8 mouse cellular contexts compared by ENCODE assay signal in genomic region chr5:24908820-24909716, GRCm38 (mm10).
DNase-seq lines count a peak whose midpoint lies in the region; ATAC-seq and TF ChIP-seq lines count a peak whose summit lies in the region.

No protein-coding gene starts in this region.

- TF ChIP-seq CTCF in MEL (IDR thresholded peaks at IDR 0.05 in 2 of 3, conservative IDR thresholded peaks at IDR 0.05 in 1 of 3; ENCODE audit: control insufficient read depth in 1 of 3, insufficient read depth in 1 of 3, low read depth in 2 of 3, low read length in 3 of 3, poor library complexity in 1 of 3, severe bottlenecking in 1 of 3) = peak; percentile 54 to 79 (median 76)
- TF ChIP-seq CTCF in cortical plate, adult 2 months (IDR thresholded peaks at IDR 0.05; ENCODE audit: extremely low read depth, insufficient read depth, low read length) = peak; percentile 33

- peaks cover 5% of the 10 kb centered on the region; the same call in 1 of the 2 replicates for H3K79me2 ChIP-seq in MEL (ENCODE audit: control insufficient read depth, insufficient read depth, low read length, poor library complexity)

- H3K9me3 ChIP-seq in MEL (replicated peaks; ENCODE audit: insufficient read depth, low read length) = no peaks in the 10 kb centered on the region
- 0 out of 2 replicates have a peak, but pooled peaks cover 3% of the 10 kb centered on the region for H3K9me3 ChIP-seq in megakaryocyte, embryonic 14.5 days

- H3K27ac ChIP-seq in MEL (ENCODE audit: control insufficient read depth, low read depth, low read length) = peak overlapping the region; percentile 96
- peak overlapping the region; percentile 20; the same call in 1 of the 2 replicates for H3K27ac ChIP-seq in cortical plate, adult 2 months (ENCODE audit: insufficient read depth, low read length)

- peak overlapping the region; percentile 93 for H3K9ac ChIP-seq in MEL (ENCODE audit: control insufficient read depth, low read depth, low read length, poor library complexity, severe bottlenecking)

- H3K4me3 ChIP-seq in MEL (ENCODE audit: control insufficient read depth in 1 of 2, insufficient read depth in 1 of 2, low read depth in 2 of 2, low read length in 2 of 2) = peak overlapping the region; percentile 70 to 77
- H3K4me3 ChIP-seq in cortical plate, adult 2 months (ENCODE audit: insufficient read depth, low read length) = peak overlapping the region; percentile 75
- H3K4me3 ChIP-seq in megakaryocyte, embryonic 14.5 days (replicated peaks) = peak overlapping the region; percentile 96

- DNase-seq in A20 (ENCODE audit: low read depth, low spot score) (peak; percentile 83), MEL (ENCODE audit: low read depth, low spot score) (peak; percentile 90)
- DNase-seq in kidney, postnatal 10 days = peak; percentile 58
- DNase-seq in spleen, adult 18-20 months = peak; percentile 24 to 37
- DNase-seq in layer of hippocampus, postnatal 25 days (ENCODE audit: extremely low spot score in 1 of 2, low spot score in 1 of 2) = no peak

- peaks cover 0 to 5% of the 10 kb centered on the region in 2 experiments; a peak in 2 of 4 replicates for H3K4me1 ChIP-seq in MEL (ENCODE audit: control insufficient read depth in 1 of 2, insufficient read depth in 2 of 2, low read length in 2 of 2)
- H3K4me1 ChIP-seq in cortical plate, adult 2 months (ENCODE audit: control insufficient read depth, insufficient read depth, low read length) = peaks cover 6% of the 10 kb centered on the region
- H3K4me1 ChIP-seq in megakaryocyte, embryonic 14.5 days = peaks cover 43% of the 10 kb centered on the region

- no peaks in the 10 kb centered on the region for H3K27me3 ChIP-seq in MEL (ENCODE audit: control insufficient read depth in 1 of 2, insufficient read depth in 2 of 2, low read length in 2 of 2)
- H3K27me3 ChIP-seq in megakaryocyte, embryonic 14.5 days (replicated peaks) = peaks cover 45% of the 10 kb centered on the region

- 0 out of 4 replicates have a peak, but pooled peaks of 1 of the 2 experiments have one; percentile 1 for TF ChIP-seq POLR2A in MEL (IDR thresholded peaks at IDR 0.05; ENCODE audit: control insufficient read depth in 1 of 2, insufficient read depth in 1 of 2, low read depth in 1 of 2, low read length in 2 of 2, poor library complexity in 1 of 2)
- no peak for TF ChIP-seq POLR2A in cortical plate, adult 2 months (IDR thresholded peaks at IDR 0.05; ENCODE audit: extremely low read depth, insufficient read depth, low read length)

- ATAC-seq in granulocyte monocyte progenitor cell, adult 5-6 weeks (replicated peaks; ENCODE audit: poor library complexity, severe bottlenecking) = peak; percentile 76

- peaks cover 0 to 5% of the 10 kb centered on the region in 2 experiments; a peak in 2 of 4 replicates for H3K36me3 ChIP-seq in MEL (ENCODE audit: control insufficient read depth in 1 of 2, insufficient read depth in 2 of 2, low read length in 2 of 2)
- no peaks in the 10 kb centered on the region for H3K36me3 ChIP-seq in megakaryocyte, embryonic 14.5 days (replicated peaks; ENCODE audit: low read length)

- peak; percentile 52 for TF ChIP-seq RAD21 in MEL (IDR thresholded peaks at IDR 0.05; ENCODE audit: low read depth, low read length)

- peak; percentile 23 to 27; a peak in 2 of 4 replicates for TF ChIP-seq EP300 in MEL (IDR thresholded peaks at IDR 0.05; ENCODE audit: low read depth in 1 of 2, low read length in 2 of 2)

TF ChIP-seq in MEL, 35 proteins besides CTCF, POLR2A, EP300 and RAD21:
- TF ChIP-seq ETS1 (IDR thresholded peaks at IDR 0.05; ENCODE audit: low read depth, low read length) (no peak), E2F4 (IDR thresholded peaks at IDR 0.05; ENCODE audit: borderline replicate concordance, low read depth, low read length) (no peak), ELF1 (IDR thresholded peaks at IDR 0.05; ENCODE audit: low read depth, low read length) (peak; percentile 71), GATA1 (IDR thresholded peaks at IDR 0.05; ENCODE audit: low read depth, low read length) (no peak), USF1 (IDR thresholded peaks at IDR 0.05; ENCODE audit: low read depth, low read length) (no peak), MXI1 (IDR thresholded peaks at IDR 0.05; ENCODE audit: low read depth, low read length) (peak; percentile 60; the same call in 1 of the 2 replicates), MEF2A (IDR thresholded peaks at IDR 0.05; ENCODE audit: extremely low read depth, insufficient replicate concordance, low read depth, low read length, poor library complexity, severe bottlenecking) (no peak), MYB (IDR thresholded peaks at IDR 0.05; ENCODE audit: low read depth, low read length) (0 out of 2 replicates have a peak, but pooled peaks have one; percentile 19), JUND (IDR thresholded peaks at IDR 0.05; ENCODE audit: low read depth, low read length) (no peak), UBTF (IDR thresholded peaks at IDR 0.05; ENCODE audit: borderline replicate concordance, insufficient read depth, low read depth, low read length) (0 out of 2 replicates have a peak, but pooled peaks have one; percentile 27), ZMIZ1 (IDR thresholded peaks at IDR 0.05; ENCODE audit: low read depth, low read length) (peak; percentile 49; the same call in 1 of the 2 replicates), NELFE (IDR thresholded peaks at IDR 0.05; ENCODE audit: low read depth, low read length) (peak; percentile 31), NRF1 (IDR thresholded peaks at IDR 0.05; ENCODE audit: insufficient read depth, low read depth, low read length, poor library complexity, severe bottlenecking) (no peak), ZNF384 (IDR thresholded peaks at IDR 0.05; ENCODE audit: low read depth, low read length) (peak; percentile 74), MYC (IDR thresholded peaks at IDR 0.05; ENCODE audit: low read depth, low read length) (peak; percentile 93), GABPA (IDR thresholded peaks at IDR 0.05; ENCODE audit: low read depth, low read length) (no peak), SMC3 (IDR thresholded peaks at IDR 0.05; ENCODE audit: low read depth, low read length) (peak; percentile 33; the same call in 1 of the 2 replicates), USF2 (IDR thresholded peaks at IDR 0.05; ENCODE audit: borderline replicate concordance in 1 of 2, insufficient read depth in 1 of 2, low read depth in 1 of 2, low read length in 2 of 2) (no peak), TBP (IDR thresholded peaks at IDR 0.05; ENCODE audit: low read depth, low read length) (no peak), CHD1 (IDR thresholded peaks at IDR 0.05; ENCODE audit: low read depth, low read length) (no peak; the same call in none of the 2 replicates), CHD2 (IDR thresholded peaks at IDR 0.05; ENCODE audit: low read length) (no peak), BHLHE40 (IDR thresholded peaks at IDR 0.05; ENCODE audit: borderline replicate concordance, low read depth, low read length) (0 out of 2 replicates have a peak, but pooled peaks have one; percentile 36), MAX (IDR thresholded peaks at IDR 0.05; ENCODE audit: low read length) (peak; percentile 71; the same call in 1 of the 2 replicates), KAT2A (conservative IDR thresholded peaks at IDR 0.05; ENCODE audit: low read depth, low read length) (no peak), ZC3H11A (IDR thresholded peaks at IDR 0.05; ENCODE audit: low read depth, low read length) (no peak), ZKSCAN1 (IDR thresholded peaks at IDR 0.05; ENCODE audit: low read depth, low read length) (no peak; the same call in 1 of the 2 replicates), TCF12 (IDR thresholded peaks at IDR 0.05; ENCODE audit: low read depth, low read length) (peak; percentile 49; the same call in 1 of the 2 replicates), TAL1 (IDR thresholded peaks at IDR 0.05; ENCODE audit: low read length) (no peak), RCOR1 (IDR thresholded peaks at IDR 0.05; ENCODE audit: low read depth, low read length) (peak; percentile 92), POLR2AphosphoS5 (IDR thresholded peaks at IDR 0.05; ENCODE audit: borderline replicate concordance, low read depth, low read length) (no peak), POLR2AphosphoS2 (IDR thresholded peaks at IDR 0.05; ENCODE audit: low read length) (no peak), SIN3A (IDR thresholded peaks at IDR 0.05; ENCODE audit: low read length) (peak; percentile 67), MAZ (IDR thresholded peaks at IDR 0.05; ENCODE audit: low read depth, low read length) (peak; percentile 66; the same call in 1 of the 2 replicates), MAFK (IDR thresholded peaks at IDR 0.05; ENCODE audit: borderline replicate concordance, low read depth, low read length) (no peak), HCFC1 (IDR thresholded peaks at IDR 0.05; ENCODE audit: low read depth, low read length) (peak; percentile 48; the same call in 1 of the 2 replicates)

Comparison
In these comparisons a context has a peak if more than half of its experiments do, and no peak if none do; other contexts are left out.
1. DNase-seq: peak in A20 (single experiment), MEL (single experiment), kidney, postnatal 10 days (single experiment) and spleen, adult 18-20 months (2 of 2); none in layer of hippocampus, postnatal 25 days (0 of 2).
2. Peak in every context shown above with its lines, with median percentiles within 50 percentile points of each other: H3K4me3 ChIP-seq.